Mouse (Mus musculus) v-Abl transformed pro-B cells (cell line): Measurements from ENCODE around the gene Prss30.
"Not testable (repeated sequence)": the region's sequence is repeated elsewhere in the genome, so short reads cannot be mapped to it uniquely, and the experiment has no call there.

Experiments
- in situ Hi-C, 2 experiments: fragments of 400-800 bp; cut with MboI; formaldehyde crosslinking; loops; one replicate each; pipeline ENCODE4 v1.15.1; 2025; ENCODE audit not compliant: unreplicated experiment in 2 of 2

Gene Prss30

GRCm38 (mm10) chr17:23989802-23990201 lies 9.4 kb upstream of the Prss30 start:
- in situ Hi-C loops: no loop called here

GRCm38 (mm10) chr17:23984989-23985388 lies 4.6 kb upstream of the Prss30 start:
- in situ Hi-C loops: no loop called here

- in situ Hi-C loops: no loop called here
Measured at GRCm38 (mm10) chr17:23982912-23983311, 2.5 kb upstream of the Prss30 start.

GRCm38 (mm10) chr17:23979471-23979870 lies 895 bp downstream of the Prss30 start:
- in situ Hi-C loops: loop anchor here (10.0 kb wide), 2 partner anchors 315 to 405 kb away; no protein-coding TSS in a partner anchor

- in situ Hi-C loops: loop anchor here (10.0 kb wide), 2 partner anchors 318 to 408 kb away; no protein-coding TSS in a partner anchor
Measured at GRCm38 (mm10) chr17:23976665-23977064, 3.7 kb downstream of the Prss30 start.

GRCm38 (mm10) chr17:23971315-23971714 lies 9.1 kb downstream of the Prss30 start:
- in situ Hi-C loops: loop anchor here (10.0 kb wide), 2 partner anchors 323 to 413 kb away; no protein-coding TSS in a partner anchor

GRCm38 (mm10) chr17:23969231-23969630 lies 11.1 kb downstream of the Prss30 start:
- in situ Hi-C loops: loop anchor here (10.0 kb wide), 2 partner anchors 114 to 224 kb away; partner anchors contain the start of genes Kremen2 (in 1 of the 2) and Paqr4 (in 1 of the 2)

- in situ Hi-C loops: loop anchor here (10.0 kb wide), 2 partner anchors 114 to 224 kb away; partner anchors contain the start of genes Kremen2 (in 1 of the 2) and Paqr4 (in 1 of the 2)
Measured at GRCm38 (mm10) chr17:23968780-23969179, 11.6 kb downstream of the Prss30 start.

- in situ Hi-C loops: loop anchor here (10.0 kb wide), 2 partner anchors 112 to 222 kb away; partner anchors contain the start of genes Kremen2 (in 1 of the 2) and Paqr4 (in 1 of the 2)
Measured at GRCm38 (mm10) chr17:23966658-23967401, 13.5 kb downstream of the Prss30 start.

GRCm38 (mm10) chr17:23965805-23966425 lies 14.5 kb downstream of the Prss30 start:
- in situ Hi-C loops: loop anchor here (10.0 kb wide), 2 partner anchors 111 to 221 kb away; partner anchors contain the start of genes Kremen2 (in 1 of the 2) and Paqr4 (in 1 of the 2)

GRCm38 (mm10) chr17:23961573-23962122 lies 18.7 kb downstream of the Prss30 start:
- in situ Hi-C loops: loop anchor here (5.0 to 10.0 kb wide), 4 partner anchors 89 to 217 kb away; partner anchors contain the start of genes Kremen2 (in 1 of the 2) and Paqr4 (in 1 of the 2)

GRCm38 (mm10) chr17:23960084-23960738 lies 20.2 kb downstream of the Prss30 start:
- in situ Hi-C loops: loop anchor here (5.0 to 10.0 kb wide), 4 partner anchors 88 to 215 kb away; partner anchors contain the start of genes Kremen2 (in 1 of the 2) and Paqr4 (in 1 of the 2)

GRCm38 (mm10) chr17:23955174-23955573 lies 25.2 kb downstream of the Prss30 start, which contains the start of gene Sbpl:
TSS of gene Sbpl (minus strand) at chr17:23955274.
- in situ Hi-C loops: loop anchor here in 1 of 2 experiments (5.0 kb wide), 1 partner anchor 83 kb away; no protein-coding TSS in a partner anchor

- in situ Hi-C loops: not testable (repeated sequence)
Measured at GRCm38 (mm10) chr17:23950828-23951227, 29.5 kb downstream of the Prss30 start.

GRCm38 (mm10) chr17:23949068-23949467 lies 31.3 kb downstream of the Prss30 start:
- in situ Hi-C loops: no loop called here

- in situ Hi-C loops: not testable (repeated sequence)
Measured at GRCm38 (mm10) chr17:23947486-23947885, 32.9 kb downstream of the Prss30 start.

- in situ Hi-C loops: no loop called here
Measured at GRCm38 (mm10) chr17:23941372-23941771, 39.0 kb downstream of the Prss30 start, which contains the start of gene Sbp. TSS of gene Sbp (plus strand) at chr17:23941672.

GRCm38 (mm10) chr17:23931157-23931556 lies 49.2 kb downstream of the Prss30 start:
- in situ Hi-C loops: no loop called here

GRCm38 (mm10) chr17:23925090-23925493 lies 55.3 kb downstream of the Prss30 start:
- in situ Hi-C loops: no loop called here

- in situ Hi-C loops: no loop called here
Measured at GRCm38 (mm10) chr17:23924531-23925007, 55.8 kb downstream of the Prss30 start.
